Mouse (Mus musculus): ENCODE measurements around the gene Ppef2. TPM values are rescaled to one million over a fixed set of nuclear protein-coding genes. Genes with fewer than 3 reads are reported as not detected.
"Not testable (repeated sequence)": the region's sequence is repeated elsewhere in the genome, so short reads cannot be mapped to it uniquely, and the experiment has no call there.

Gene Ppef2
- polyA plus RNA-seq, 1 experiment = 3.2 TPM

GRCm38 (mm10) chr5:92195716-92196115, 60.4 kb downstream of the Ppef2 start:
- H3K27me3 ChIP-seq (ENCODE audit: control insufficient read depth, insufficient read depth, low read length, poor library complexity, severe bottlenecking); H3K9ac ChIP-seq (ENCODE audit: low read depth, poor library complexity, severe bottlenecking); H3K4me1 ChIP-seq (ENCODE audit: control insufficient read depth, insufficient read depth, low read length); H3K4me3 ChIP-seq (ENCODE audit: low read depth, low read length); H3K27ac ChIP-seq (ENCODE audit: insufficient read depth, low read length); H3K9me3 ChIP-seq (replicated peaks; ENCODE audit: control insufficient read depth, insufficient read depth, low read length, poor library complexity, severe bottlenecking): not testable (repeated sequence)
- peaks cover 31% of the 10 kb centered on the region for H3K36me3 ChIP-seq (ENCODE audit: control insufficient read depth, insufficient read depth, low read length, poor library complexity, severe bottlenecking)
- peak; percentile 80 for TF ChIP-seq CTCF (IDR thresholded peaks at IDR 0.05; ENCODE audit: low read depth, low read length)

- no peak overlapping the region for H3K4me3 ChIP-seq (ENCODE audit: low read depth, low read length)
- no peak for TF ChIP-seq EP300 (IDR thresholded peaks at IDR 0.05; ENCODE audit: insufficient read depth, low read depth, low read length)
- TF ChIP-seq POLR2A (IDR thresholded peaks at IDR 0.05; ENCODE audit: insufficient read depth, low read length) = no peak
- TF ChIP-seq CTCF (IDR thresholded peaks at IDR 0.05; ENCODE audit: low read depth, low read length) = no peak
- no peak overlapping the region for H3K9ac ChIP-seq (ENCODE audit: low read depth, poor library complexity, severe bottlenecking)
- H3K4me1 ChIP-seq (ENCODE audit: control insufficient read depth, insufficient read depth, low read length) = no peaks in the 10 kb centered on the region
- no peak overlapping the region for H3K27ac ChIP-seq (ENCODE audit: insufficient read depth, low read length)
- H3K36me3 ChIP-seq (ENCODE audit: control insufficient read depth, insufficient read depth, low read length, poor library complexity, severe bottlenecking) = peaks cover 19% of the 10 kb centered on the region
- H3K27me3 ChIP-seq (ENCODE audit: control insufficient read depth, insufficient read depth, low read length, poor library complexity, severe bottlenecking) = no peaks in the 10 kb centered on the region
- H3K9me3 ChIP-seq (replicated peaks; ENCODE audit: control insufficient read depth, insufficient read depth, low read length, poor library complexity, severe bottlenecking) = no peaks in the 10 kb centered on the region
Measured at GRCm38 (mm10) chr5:92188881-92189483, 67.1 kb downstream of the Ppef2 start.

GRCm38 (mm10) chr5:92183071-92183830, 72.8 kb downstream of the Ppef2 start:
- TF ChIP-seq POLR2A (IDR thresholded peaks at IDR 0.05; ENCODE audit: insufficient read depth, low read length) = no peak
- TF ChIP-seq EP300 (IDR thresholded peaks at IDR 0.05; ENCODE audit: insufficient read depth, low read depth, low read length) = no peak
- no peak for TF ChIP-seq CTCF (IDR thresholded peaks at IDR 0.05; ENCODE audit: low read depth, low read length)

More at GRCm38 (mm10) chr5:92183071-92183830, 72.8 kb downstream of the Ppef2 start:
- no peaks in the 10 kb centered on the region for H3K4me1 ChIP-seq (ENCODE audit: control insufficient read depth, insufficient read depth, low read length)
- no peak overlapping the region for H3K27ac ChIP-seq (ENCODE audit: insufficient read depth, low read length)
- peaks cover 18% of the 10 kb centered on the region for H3K36me3 ChIP-seq (ENCODE audit: control insufficient read depth, insufficient read depth, low read length, poor library complexity, severe bottlenecking)
- H3K9ac ChIP-seq (ENCODE audit: low read depth, poor library complexity, severe bottlenecking) = no peak overlapping the region
- H3K9me3 ChIP-seq (replicated peaks; ENCODE audit: control insufficient read depth, insufficient read depth, low read length, poor library complexity, severe bottlenecking) = no peaks in the 10 kb centered on the region
- H3K4me3 ChIP-seq (ENCODE audit: low read depth, low read length) = no peak overlapping the region
- no peaks in the 10 kb centered on the region for H3K27me3 ChIP-seq (ENCODE audit: control insufficient read depth, insufficient read depth, low read length, poor library complexity, severe bottlenecking)

Other genes starting within 250 kb of the Ppef2 start
- gene Cdkl2, start 212.4 kb downstream of the Ppef2 start, polyA plus RNA-seq (2011; ENCODE audit: insufficient read depth, insufficient read length, low read depth, missing spikeins) = 5.2 and 6.1 TPM in 2 replicates
- 203 and 213 TPM in 2 replicates for gene G3bp2, start 172.6 kb downstream of the Ppef2 start, polyA plus RNA-seq (2011; ENCODE audit: insufficient read depth, insufficient read length, low read depth, missing spikeins)
- 66.0 and 72.8 TPM in 2 replicates for gene Uso1, start 118.3 kb downstream of the Ppef2 start, polyA plus RNA-seq (2011; ENCODE audit: insufficient read depth, insufficient read length, low read depth, missing spikeins)
- gene U90926, start 40.9 kb downstream of the Ppef2 start, polyA plus RNA-seq (2011; ENCODE audit: insufficient read depth, insufficient read length, low read depth, missing spikeins) = not detected in 2 replicates
- gene Naaa, start 21.9 kb upstream of the Ppef2 start, polyA plus RNA-seq (2011; ENCODE audit: insufficient read depth, insufficient read length, low read depth, missing spikeins) = 6.7 and 9.8 TPM in 2 replicates
- 80.4 and 83.8 TPM in 2 replicates for gene Sdad1, start 54.2 kb upstream of the Ppef2 start, polyA plus RNA-seq (2011; ENCODE audit: insufficient read depth, insufficient read length, low read depth, missing spikeins)
- gene Cxcl9, start 71.8 kb upstream of the Ppef2 start, polyA plus RNA-seq (2011; ENCODE audit: insufficient read depth, insufficient read length, low read depth, missing spikeins) = not detected in 2 replicates
- not detected in 2 replicates for gene Art3, start 75.5 kb upstream of the Ppef2 start, polyA plus RNA-seq (2011; ENCODE audit: insufficient read depth, insufficient read length, low read depth, missing spikeins)
- gene Cxcl10, start 92.6 kb upstream of the Ppef2 start, polyA plus RNA-seq (2011; ENCODE audit: insufficient read depth, insufficient read length, low read depth, missing spikeins) = 9.3 and 11.7 TPM in 2 replicates
- 99.7 and 109 TPM in 2 replicates for gene Nup54, start 178.9 kb upstream of the Ppef2 start, polyA plus RNA-seq (2011; ENCODE audit: insufficient read depth, insufficient read length, low read depth, missing spikeins)